In genomic region chr14:7960616-7961015, GRCm38 (mm10) we compare ENCODE assay signal across 9 mouse cellular contexts. TPM values are rescaled to one million over a fixed set of nuclear protein-coding genes. Genes with fewer than 3 reads are reported as not detected.
A peak's percentile ranks its signal among the peaks of the same experiment; 100 is the strongest.
DNase-seq lines count a peak whose midpoint lies in the region; ATAC-seq and TF ChIP-seq lines count a peak whose summit lies in the region.
"Had no signal": no experiment of that assay in that cellular context is flagged by ENCODE, and none has a peak within 500 bp of the region (broad histone marks: within the 10 kb centered on the region; RNA-seq: fewer than 3 reads in every experiment).

No protein-coding gene starts in this region.

- H3K4me1 ChIP-seq in testis, adult 2 months (ENCODE audit: control insufficient read depth, insufficient read depth, low read length), result peaks cover 12% of the 10 kb centered on the region
- peaks cover 11% of the 10 kb centered on the region for H3K4me1 ChIP-seq in hindbrain, embryonic 13.5 days (replicated peaks)

- no peak overlapping the region for H3K27ac ChIP-seq in testis, adult 2 months (ENCODE audit: control insufficient read depth, insufficient read depth, low read depth, low read length)
- no peak overlapping the region for H3K27ac ChIP-seq in hindbrain, embryonic 13.5 days
- H3K27ac ChIP-seq: limb, embryonic 15.5 days; stomach, embryonic 15.5 days had no signal

- no peak for TF ChIP-seq POLR2A in testis, adult 2 months (IDR thresholded peaks at IDR 0.05; ENCODE audit: control insufficient read depth, low read depth, low read length)

- TF ChIP-seq CTCF in testis, adult 2 months (IDR thresholded peaks at IDR 0.05; ENCODE audit: control insufficient read depth, insufficient read depth, insufficient replicate concordance, low read depth, low read length), result peak; percentile 40; the same call in 1 of the 2 replicates

- 56% methylated on average over 11 of the region's 11 CpGs for WGBS in hindbrain, embryonic 13.5 days

- DNase-seq in testis, postnatal 14 days (ENCODE audit: low spot score), result no peak
- DNase-seq in cerebellum, postnatal 25 days, result peak; percentile 57 to 73
- no peak for DNase-seq in urinary bladder, postnatal 4 days (ENCODE audit: low spot score in 2 of 2)
- DNase-seq in heart, adult 11 months, result no peak

- H3K4me2 ChIP-seq in hindbrain, embryonic 13.5 days, result no peak overlapping the region
- H3K4me2 ChIP-seq: limb, embryonic 15.5 days; stomach, embryonic 15.5 days had no signal

- H3K4me3 ChIP-seq in testis, adult 2 months (ENCODE audit: control insufficient read depth, low read depth, low read length), result no peak overlapping the region
- H3K4me3 ChIP-seq in hindbrain, embryonic 13.5 days, result no peak overlapping the region
- H3K4me3 ChIP-seq: limb, embryonic 15.5 days; stomach, embryonic 15.5 days had no signal

- H3K36me3 ChIP-seq in testis, adult 2 months (ENCODE audit: control insufficient read depth, insufficient read depth, low read length), result no peaks in the 10 kb centered on the region
- H3K36me3 ChIP-seq in hindbrain, embryonic 13.5 days, result no peaks in the 10 kb centered on the region
- H3K36me3 ChIP-seq: limb, embryonic 15.5 days; stomach, embryonic 15.5 days had no signal

- H3K9ac ChIP-seq in hindbrain, embryonic 13.5 days, result no peak overlapping the region
- H3K9ac ChIP-seq: limb, embryonic 15.5 days; stomach, embryonic 15.5 days had no signal

- no peaks in the 10 kb centered on the region for H3K9me3 ChIP-seq in hindbrain, embryonic 13.5 days
- H3K9me3 ChIP-seq: limb, embryonic 15.5 days; stomach, embryonic 15.5 days had no signal

- no peaks in the 10 kb centered on the region for H3K27me3 ChIP-seq in testis, adult 2 months (ENCODE audit: control insufficient read depth, insufficient read depth, low read length)
- H3K27me3 ChIP-seq in hindbrain, embryonic 13.5 days, result no peaks in the 10 kb centered on the region
- H3K27me3 ChIP-seq: limb, embryonic 15.5 days; stomach, embryonic 15.5 days had no signal

- 0 out of 2 replicates have a peak, but pooled peaks have one; percentile 24 for ATAC-seq in hindbrain, embryonic 13.5 days (ENCODE audit: low FRiP score)
- peak; percentile 56 for ATAC-seq in megakaryocyte progenitor cell, adult 5-6 weeks (replicated peaks; ENCODE audit: poor library complexity)

RNA-seq across cellular contexts. Expression of gene Gm45521, which starts 3.5 kb away (rescaled TPM):
- 3.4 and 5.6 TPM in 2 replicates for polyA plus RNA-seq in testis, adult 2 months (2012; rRNA removed)
- 0.26 and 1.0 TPM in 2 replicates for polyA plus RNA-seq in hindbrain, embryonic 13.5 days (2015; fragmentation: Nextera tagmentation; extraction: Ambion mirVana)
- total RNA-seq in megakaryocyte progenitor cell, adult 5-6 weeks (2015), result not detected in 2 replicates
- total RNA-seq in megakaryocyte progenitor cell, adult 5-6 weeks (2017), result not detected in 2 replicates
- polyA plus RNA-seq: limb, embryonic 15.5 days; stomach, embryonic 15.5 days had no signal

RNA-seq across cellular contexts. Expression of gene Dnase1l3, which starts 33.8 kb away (rescaled TPM):
- polyA plus RNA-seq in testis, adult 2 months (2012; rRNA removed), result 1.1 and 1.4 TPM in 2 replicates
- 0.04 and 0.10 TPM in 2 replicates for polyA plus RNA-seq in hindbrain, embryonic 13.5 days (2015; fragmentation: Nextera tagmentation; extraction: Ambion mirVana)
- 0.05 and 0.12 TPM in 2 replicates for total RNA-seq in megakaryocyte progenitor cell, adult 5-6 weeks (2015)
- not detected in 2 replicates for total RNA-seq in megakaryocyte progenitor cell, adult 5-6 weeks (2017)

RNA-seq across cellular contexts. Expression of gene Abhd6, which starts 42.1 kb away (rescaled TPM):
- polyA plus RNA-seq in testis, adult 2 months (2012; rRNA removed), result 16.9 and 19.5 TPM in 2 replicates
- 31.7 and 31.9 TPM in 2 replicates for polyA plus RNA-seq in hindbrain, embryonic 13.5 days (2015; fragmentation: Nextera tagmentation; extraction: Ambion mirVana)
- 0.47 and 0.56 TPM in 2 replicates for total RNA-seq in megakaryocyte progenitor cell, adult 5-6 weeks (2015)
- total RNA-seq in megakaryocyte progenitor cell, adult 5-6 weeks (2017), result 0.54 TPM in 2 replicates

Comparison
In these comparisons a context has a peak if more than half of its experiments do, and no peak if none do; other contexts are left out.
1. DNase-seq: peak in cerebellum, postnatal 25 days (2 of 2); none in testis, postnatal 14 days (single experiment), urinary bladder, postnatal 4 days (0 of 2) and heart, adult 11 months (single experiment).